In the genomic region with DNA sequence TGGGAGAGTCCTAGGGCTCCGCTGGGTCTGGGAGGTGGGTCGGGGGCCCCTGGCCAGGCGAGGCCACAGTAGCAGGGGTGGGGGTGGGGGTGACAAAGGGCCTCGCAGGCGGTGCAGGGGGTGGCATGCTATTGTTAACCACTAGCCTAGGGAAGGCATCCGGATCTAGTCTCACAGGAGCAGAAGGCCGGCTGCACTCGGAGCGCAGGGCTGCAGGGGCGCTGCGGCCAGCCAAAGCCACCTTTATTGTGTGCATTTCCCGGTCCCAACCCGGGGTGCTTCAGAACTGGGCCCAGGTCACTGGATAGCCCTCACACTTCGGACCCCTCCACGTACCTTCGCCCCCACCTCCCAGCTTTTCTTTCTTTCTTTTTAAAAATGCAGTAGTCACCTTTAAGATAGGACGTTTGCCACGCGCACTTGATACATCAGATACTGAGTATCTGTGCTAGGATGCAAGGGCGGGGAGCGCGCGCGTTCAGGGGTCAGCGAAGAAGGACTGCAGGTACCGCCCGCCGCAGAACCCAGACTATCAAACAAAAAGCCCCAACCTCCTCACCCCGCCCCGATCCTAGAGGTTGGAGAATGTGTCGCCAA, we compare ENCODE assay signal across 8 mouse cellular contexts. TPM values are rescaled to one million over a fixed set of nuclear protein-coding genes. Genes with fewer than 3 reads are reported as not detected.
DNase-seq lines count a peak whose midpoint lies in the region; ATAC-seq lines count a peak whose summit lies in the region.

No protein-coding gene starts in this region.

- H3K4me2 ChIP-seq in forebrain, embryonic 11.5 days (ENCODE audit: low read depth, low read length, severe bottlenecking), result peak overlapping the region; percentile 93
- peak overlapping the region; percentile 99 for H3K4me2 ChIP-seq in hindbrain, embryonic 16.5 days (ENCODE audit: low read length)
- H3K4me2 ChIP-seq in limb, embryonic 13.5 days (replicated peaks), result peak overlapping the region; percentile 97
- H3K4me2 ChIP-seq in neural tube, embryonic 14.5 days (ENCODE audit: low read depth, low read length), result peak overlapping the region; percentile 91

- H3K4me3 ChIP-seq in forebrain, embryonic 11.5 days (ENCODE audit: low read depth, low read length), result peak overlapping the region; percentile 49
- H3K4me3 ChIP-seq in hindbrain, embryonic 16.5 days (ENCODE audit: low read length), result peak overlapping the region; percentile 84
- peak overlapping the region; percentile 62 for H3K4me3 ChIP-seq in limb, embryonic 13.5 days
- peak overlapping the region; percentile 63 for H3K4me3 ChIP-seq in neural tube, embryonic 14.5 days (ENCODE audit: low read depth, low read length)

- peak overlapping the region; percentile 53 for H3K9ac ChIP-seq in forebrain, embryonic 11.5 days (ENCODE audit: low read length)
- peak overlapping the region; percentile 75 for H3K9ac ChIP-seq in hindbrain, embryonic 16.5 days (ENCODE audit: low read depth, low read length)
- H3K9ac ChIP-seq in limb, embryonic 13.5 days, result peak overlapping the region; percentile 70
- peak overlapping the region; percentile 69 for H3K9ac ChIP-seq in neural tube, embryonic 14.5 days (replicated peaks; ENCODE audit: low read depth, low read length)

- H3K4me1 ChIP-seq in forebrain, embryonic 11.5 days (replicated peaks; ENCODE audit: control insufficient read depth, insufficient read depth, low read length), result peaks cover 13% of the 10 kb centered on the region
- H3K4me1 ChIP-seq in hindbrain, embryonic 16.5 days (ENCODE audit: control insufficient read depth, insufficient read depth, low read depth, low read length), result peaks cover 20% of the 10 kb centered on the region
- H3K4me1 ChIP-seq in limb, embryonic 13.5 days, result peaks cover 48% of the 10 kb centered on the region
- peaks cover 10% of the 10 kb centered on the region for H3K4me1 ChIP-seq in neural tube, embryonic 14.5 days (ENCODE audit: control insufficient read depth, insufficient read depth, low read length)

- H3K36me3 ChIP-seq in forebrain, embryonic 11.5 days (ENCODE audit: control insufficient read depth, insufficient read depth, low read length), result no peaks in the 10 kb centered on the region
- H3K36me3 ChIP-seq in hindbrain, embryonic 16.5 days (ENCODE audit: control insufficient read depth, insufficient read depth, low read length), result no peaks in the 10 kb centered on the region
- H3K36me3 ChIP-seq in limb, embryonic 13.5 days, result no peaks in the 10 kb centered on the region
- H3K36me3 ChIP-seq in neural tube, embryonic 14.5 days (ENCODE audit: control insufficient read depth, insufficient read depth, low read length), result no peaks in the 10 kb centered on the region

- H3K27me3 ChIP-seq in forebrain, embryonic 11.5 days (ENCODE audit: control insufficient read depth, insufficient read depth, low read length), result peaks cover 66% of the 10 kb centered on the region
- H3K27me3 ChIP-seq in hindbrain, embryonic 16.5 days (replicated peaks; ENCODE audit: control insufficient read depth, insufficient read depth, low read length), result peaks cover 4% of the 10 kb centered on the region
- H3K27me3 ChIP-seq in limb, embryonic 13.5 days, result peaks cover 72% of the 10 kb centered on the region
- peaks cover 14% of the 10 kb centered on the region for H3K27me3 ChIP-seq in neural tube, embryonic 14.5 days (ENCODE audit: control insufficient read depth, insufficient read depth, low read length)

- no peak overlapping the region for H3K27ac ChIP-seq in forebrain, embryonic 11.5 days (ENCODE audit: low read depth, low read length)
- H3K27ac ChIP-seq in hindbrain, embryonic 16.5 days (ENCODE audit: low read depth, low read length), result peak overlapping the region; percentile 84
- H3K27ac ChIP-seq in limb, embryonic 13.5 days, result peak overlapping the region; percentile 28; the same call in 1 of the 2 replicates
- H3K27ac ChIP-seq in neural tube, embryonic 14.5 days (ENCODE audit: low read depth, low read length), result peak overlapping the region; percentile 88

- no peaks in the 10 kb centered on the region for H3K9me3 ChIP-seq in forebrain, embryonic 11.5 days (ENCODE audit: control insufficient read depth, low read length)
- no peaks in the 10 kb centered on the region for H3K9me3 ChIP-seq in hindbrain, embryonic 16.5 days (ENCODE audit: control insufficient read depth, low read length)
- no peaks in the 10 kb centered on the region for H3K9me3 ChIP-seq in limb, embryonic 13.5 days
- H3K9me3 ChIP-seq in neural tube, embryonic 14.5 days (ENCODE audit: control insufficient read depth, low read length), result no peaks in the 10 kb centered on the region

- WGBS in forebrain, embryonic 11.5 days, result 1% methylated on average over 30 of the region's 31 CpGs
- WGBS in hindbrain, embryonic 16.5 days, result under 1% methylated on average over 31 of the region's 31 CpGs
- WGBS in limb, embryonic 13.5 days, result 0% methylated on average over 31 of the region's 31 CpGs
- under 1% methylated on average over 31 of the region's 31 CpGs for WGBS in neural tube, embryonic 14.5 days

- peak; percentile 16 to 35 for DNase-seq in heart, adult 18-20 months
- no peak for DNase-seq in heart, adult 8-10 months (ENCODE audit: low spot score)
- DNase-seq in brain, adult 2 months (ENCODE audit: low read depth, low spot score), result peak; percentile 72
- peak; percentile 64 for DNase-seq in forebrain, embryonic 11.5 days (ENCODE audit: low spot score)

- ATAC-seq in forebrain, embryonic 11.5 days (replicated peaks; ENCODE audit: low FRiP score), result peak; percentile 4; the same call in 1 of the 2 replicates
- peak; percentile 9; the same call in 1 of the 2 replicates for ATAC-seq in hindbrain, embryonic 16.5 days
- no peak for ATAC-seq in limb, embryonic 13.5 days (ENCODE audit: low FRiP score, low read depth)
- peak; percentile 23 for ATAC-seq in neural tube, embryonic 14.5 days (ENCODE audit: low read depth)
- no peak for ATAC-seq in erythroblast, adult 5-6 weeks (replicated peaks; ENCODE audit: low FRiP score, poor library complexity, severe bottlenecking)

RNA-seq across cellular contexts. Expression of a gene that starts 5.2 kb away (rescaled TPM):
- total RNA-seq in heart, adult 18-20 months (2021), result 1 to 10 TPM; 7.1 TPM
- 1 to 10 TPM; 7.3 to 9.1 (median 7.7) TPM for total RNA-seq in heart, adult 8-10 months (2022)
- 1.4 and 2.2 TPM in 2 replicates for polyA plus RNA-seq in forebrain, embryonic 11.5 days (2014; fragmentation: Nextera tagmentation; extraction: Ambion mirVana)
- 25.8 and 31.8 TPM in 2 replicates for polyA plus RNA-seq in hindbrain, embryonic 16.5 days (2015; fragmentation: Nextera tagmentation; extraction: Ambion mirVana)
- 14.1 TPM in 2 replicates for polyA plus RNA-seq in limb, embryonic 13.5 days (2015; fragmentation: Nextera tagmentation; extraction: Ambion mirVana)
- 18.8 and 23.2 TPM in 2 replicates for polyA plus RNA-seq in neural tube, embryonic 14.5 days (2014; fragmentation: Nextera tagmentation; extraction: Ambion mirVana)
- total RNA-seq in erythroblast, adult 5-6 weeks (2015; ENCODE audit: low replicate concordance), result not detected in 2 replicates
- total RNA-seq in erythroblast, adult 5-6 weeks (2017; ENCODE audit: low replicate concordance), result not detected in 2 replicates

Comparison
In these comparisons a context has a peak if more than half of its experiments do, and no peak if none do; other contexts are left out.
1. ATAC-seq: peak in forebrain, embryonic 11.5 days (single experiment), hindbrain, embryonic 16.5 days (single experiment) and neural tube, embryonic 14.5 days (single experiment); none in limb, embryonic 13.5 days (single experiment) and erythroblast, adult 5-6 weeks (single experiment).
2. Peak in every context shown above with its lines, with median percentiles within 50 percentile points of each other: H3K4me2 ChIP-seq, H3K4me3 ChIP-seq and H3K9ac ChIP-seq.